Comparison of ENCODE assay signal across 27 mouse cellular contexts in the genomic region with DNA sequence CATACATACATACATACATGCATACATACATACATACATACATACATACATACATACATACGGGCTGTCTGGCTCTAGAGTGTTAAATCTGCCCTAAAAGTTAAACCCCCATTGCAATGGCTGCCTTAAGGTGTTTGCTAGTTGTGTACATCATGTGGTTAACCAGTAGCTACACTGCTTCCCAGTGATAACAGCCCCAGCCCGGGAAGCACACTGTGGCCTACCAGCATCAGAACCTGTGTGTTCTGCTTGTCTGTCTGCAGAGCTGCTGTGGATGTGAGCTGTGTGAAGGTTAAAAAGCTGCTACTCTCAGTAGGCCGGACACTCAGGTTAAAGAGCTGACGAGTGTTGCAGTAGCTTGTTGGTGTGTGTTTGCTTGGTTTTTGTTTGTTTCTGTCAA.
DNase-seq lines count a peak whose midpoint lies in the region; ATAC-seq and TF ChIP-seq lines count a peak whose summit lies in the region.
"Had no signal": no experiment of that assay in that cellular context is flagged by ENCODE, and none has a peak within 500 bp of the region (broad histone marks: within the 10 kb centered on the region; RNA-seq: fewer than 3 reads in every experiment).

No protein-coding gene starts in this region.

- no peak overlapping the region for H3K27ac ChIP-seq in liver, embryonic 11.5 days (ENCODE audit: low read depth, low read length)
- H3K27ac ChIP-seq in liver, postnatal 0 days (ENCODE audit: low read depth) = no peak overlapping the region
- H3K27ac ChIP-seq in hindbrain, embryonic 10.5 days = no peak overlapping the region
- H3K27ac ChIP-seq: embryonic facial prominence, embryonic 15.5 days; forebrain, embryonic 15.5 days; hindbrain, postnatal 0 days; kidney, embryonic 15.5 days; limb, embryonic 12.5 days; midbrain, embryonic 15.5 days; neural tube, embryonic 12.5 days had no signal

- DNase-seq in G1E (ENCODE audit: low spot score) = no peak
- peak; percentile 22 for DNase-seq in c-Kit-positive CD71-positive TER-119-negative erythroid progenitor cells, embryonic 14.5 days (ENCODE audit: low read depth)
- DNase-seq in liver, embryonic 11.5 days (ENCODE audit: low spot score) = no peak
- no peak for DNase-seq in liver, postnatal 0 days
- no peak for DNase-seq in hindbrain, embryonic 10.5 days (ENCODE audit: low spot score)
- no peak for DNase-seq in spleen, postnatal 10 days (ENCODE audit: low spot score in 2 of 2)
- DNase-seq in kidney, adult 8-10 months = no peak
- DNase-seq in retina, postnatal 1 day = no peak
- DNase-seq: adrenal gland, adult 2 months; cerebellum, adult 11-12 months; cerebellum, postnatal 14 days; gastrocnemius, postnatal 25 days; heart, postnatal 4 days; kidney, postnatal 36 days; layer of hippocampus, postnatal 36 days; lung, adult 2 months; lung, postnatal 14 days; thymus, adult 2 months had no signal

- no peak overlapping the region for H3K9ac ChIP-seq in liver, embryonic 11.5 days (ENCODE audit: low read depth, low read length)
- H3K9ac ChIP-seq in liver, postnatal 0 days (replicated peaks) = no peak overlapping the region
- H3K9ac ChIP-seq: embryonic facial prominence, embryonic 15.5 days; forebrain, embryonic 15.5 days; kidney, embryonic 15.5 days; limb, embryonic 12.5 days; midbrain, embryonic 15.5 days; neural tube, embryonic 12.5 days had no signal

- peaks cover 16% of the 10 kb centered on the region for H3K4me1 ChIP-seq in G1E (ENCODE audit: insufficient read depth, low read depth, low read length)
- no peaks in the 10 kb centered on the region for H3K4me1 ChIP-seq in liver, embryonic 11.5 days (replicated peaks; ENCODE audit: control insufficient read depth, insufficient read depth, low read length)
- H3K4me1 ChIP-seq in liver, postnatal 0 days (ENCODE audit: insufficient read depth) = no peaks in the 10 kb centered on the region
- H3K4me1 ChIP-seq in hindbrain, embryonic 10.5 days (replicated peaks) = peaks cover 23% of the 10 kb centered on the region
- H3K4me1 ChIP-seq: embryonic facial prominence, embryonic 15.5 days; forebrain, embryonic 15.5 days; kidney, embryonic 15.5 days; limb, embryonic 12.5 days; midbrain, embryonic 15.5 days; neural tube, embryonic 12.5 days had no signal

- WGBS in liver, embryonic 11.5 days = 51% methylated on average over 4 of the region's 4 CpGs
- WGBS in liver, postnatal 0 days (ENCODE audit: insufficient replicate concordance) = 50% methylated on average over 4 of the region's 4 CpGs
- WGBS in hindbrain, embryonic 10.5 days = 87% methylated on average over 4 of the region's 4 CpGs

- H3K4me2 ChIP-seq in liver, embryonic 11.5 days = no peak overlapping the region
- no peak overlapping the region for H3K4me2 ChIP-seq in liver, postnatal 0 days (ENCODE audit: low read depth, low read length)
- H3K4me2 ChIP-seq: embryonic facial prominence, embryonic 15.5 days; forebrain, embryonic 15.5 days; kidney, embryonic 15.5 days; limb, embryonic 12.5 days; midbrain, embryonic 15.5 days; neural tube, embryonic 12.5 days had no signal

- peaks cover 62% of the 10 kb centered on the region for H3K36me3 ChIP-seq in G1E (replicated peaks)
- 0 out of 2 replicates have a peak, but pooled peaks cover 3% of the 10 kb centered on the region for H3K36me3 ChIP-seq in liver, embryonic 11.5 days (ENCODE audit: control insufficient read depth, insufficient read depth, low read length)
- H3K36me3 ChIP-seq in liver, postnatal 0 days (replicated peaks; ENCODE audit: insufficient read depth, low read length) = peaks cover 62% of the 10 kb centered on the region
- 0 out of 2 replicates have a peak, but pooled peaks cover 6% of the 10 kb centered on the region for H3K36me3 ChIP-seq in hindbrain, embryonic 10.5 days
- H3K36me3 ChIP-seq: embryonic facial prominence, embryonic 15.5 days; forebrain, embryonic 15.5 days; kidney, embryonic 15.5 days; midbrain, embryonic 15.5 days; neural tube, embryonic 12.5 days had no signal

- peak overlapping the region; percentile 41; the same call in 1 of the 2 replicates for H3K4me3 ChIP-seq in G1E (ENCODE audit: low read depth, low read length)
- no peak overlapping the region for H3K4me3 ChIP-seq in liver, embryonic 11.5 days (ENCODE audit: low read depth, low read length)
- no peak overlapping the region for H3K4me3 ChIP-seq in liver, postnatal 0 days (ENCODE audit: low read depth, low read length)
- H3K4me3 ChIP-seq in hindbrain, embryonic 10.5 days = no peak overlapping the region
- H3K4me3 ChIP-seq: embryonic facial prominence, embryonic 15.5 days; forebrain, embryonic 15.5 days; kidney, embryonic 15.5 days; limb, embryonic 12.5 days; midbrain, embryonic 15.5 days; neural tube, embryonic 12.5 days had no signal

- peak; percentile 84 for ATAC-seq in G1E (ENCODE audit: extremely low read depth, insufficient number of reproducible peaks, low FRiP score, poor library complexity, severe bottlenecking)
- peak; percentile 79 for ATAC-seq in liver, embryonic 11.5 days (replicated peaks; ENCODE audit: low FRiP score)
- ATAC-seq in liver, postnatal 0 days = peak; percentile 60
- ATAC-seq: forebrain, embryonic 15.5 days; hindbrain, postnatal 0 days; intestine, postnatal 0 days; midbrain, embryonic 15.5 days; Patski had no signal

- no peaks in the 10 kb centered on the region for H3K27me3 ChIP-seq in G1E (ENCODE audit: insufficient read depth, low read length)
- H3K27me3 ChIP-seq in liver, embryonic 11.5 days (replicated peaks; ENCODE audit: control insufficient read depth, insufficient read depth, low read length) = no peaks in the 10 kb centered on the region
- no peaks in the 10 kb centered on the region for H3K27me3 ChIP-seq in liver, postnatal 0 days (ENCODE audit: insufficient read depth, low read length)
- no peaks in the 10 kb centered on the region for H3K27me3 ChIP-seq in hindbrain, embryonic 10.5 days (ENCODE audit: insufficient read depth, poor library complexity, severe bottlenecking)
- H3K27me3 ChIP-seq: embryonic facial prominence, embryonic 15.5 days; forebrain, embryonic 15.5 days; kidney, embryonic 15.5 days; limb, embryonic 12.5 days; midbrain, embryonic 15.5 days; neural tube, embryonic 12.5 days; Patski had no signal

- no peaks in the 10 kb centered on the region for H3K9me3 ChIP-seq in G1E (replicated peaks)
- no peaks in the 10 kb centered on the region for H3K9me3 ChIP-seq in liver, embryonic 11.5 days (ENCODE audit: control insufficient read depth, low read length)
- H3K9me3 ChIP-seq in liver, postnatal 0 days (ENCODE audit: low read length) = no peaks in the 10 kb centered on the region
- H3K9me3 ChIP-seq in hindbrain, embryonic 10.5 days = no peaks in the 10 kb centered on the region
- H3K9me3 ChIP-seq: embryonic facial prominence, embryonic 15.5 days; forebrain, embryonic 15.5 days; kidney, embryonic 15.5 days; limb, embryonic 12.5 days; midbrain, embryonic 15.5 days; neural tube, embryonic 12.5 days had no signal

- TF ChIP-seq CTCF in G1E (IDR thresholded peaks at IDR 0.05; ENCODE audit: low read depth, low read length) = no peak
- TF ChIP-seq CTCF in liver, postnatal 0 days (IDR thresholded peaks at IDR 0.05; ENCODE audit: low read depth) = no peak

- peak; percentile 38; the same call in 1 of the 2 replicates for TF ChIP-seq EP300 in liver, postnatal 0 days (IDR thresholded peaks at IDR 0.05; ENCODE audit: low read depth)
